Mouse (Mus musculus) CH12.LX (cell line): ENCODE measurements around the gene AI854703. TPM values are rescaled to one million over a fixed set of nuclear protein-coding genes. Genes with fewer than 3 reads are reported as not detected.

Experiments used
- DNase-seq: peaks from one replicate; pipeline ENCODE4 v3.0.0-alpha.2; 2013; ENCODE audit errors: extremely low read depth
- H3K27ac ChIP-seq: 2 replicates; pipeline ENCODE4 v1.5.1; 2012; ENCODE audit warnings: low read depth, mild to moderate bottlenecking, control low read depth, moderate library complexity; ENCODE audit not compliant: insufficient read depth
- H3K27me3 ChIP-seq: replicated peaks from 2 replicates; pipeline ENCODE3; 2012; ENCODE audit warnings: inconsistent platforms
- H3K36me3 ChIP-seq, 2 experiments: replicated peaks in 1 of 2; 2 replicates each; pipeline versions ENCODE3 to v1.6.1; 2012; ENCODE audit warnings: inconsistent platforms in 1 of 2, low read length in 1 of 2, mild to moderate bottlenecking in 1 of 2, mixed read lengths in 1 of 2, moderate library complexity in 1 of 2; ENCODE audit not compliant: control insufficient read depth in 1 of 2, insufficient read depth in 1 of 2
- H3K4me1 ChIP-seq, 2 experiments: 2 replicates each; pipeline ENCODE4 v1.6.1; 2012; ENCODE audit warnings: inconsistent platforms in 1 of 2, moderate library complexity in 1 of 2; ENCODE audit not compliant: insufficient read depth in 2 of 2, control insufficient read depth in 1 of 2
- H3K4me2 ChIP-seq: 2 replicates; pipeline ENCODE4 v1.6.1; 2012; ENCODE audit warnings: low read depth, mild to moderate bottlenecking, control low read depth; ENCODE audit not compliant: poor library complexity, insufficient read depth, severe bottlenecking
- H3K4me3 ChIP-seq, 3 experiments: fragments of 150-350 bp in 1 of 3; sonication (generic) in 1 of 3; replicated peaks in 1 of 3; 2 replicates each; pipeline versions ENCODE3 to v1.5.1; 2011 to 2012; ENCODE audit warnings: low read depth in 2 of 3, low read length in 2 of 3, mild to moderate bottlenecking in 2 of 3, moderate library complexity in 2 of 3, control low read depth in 1 of 3, improper control_type of control experiment in 1 of 3, inconsistent platforms in 1 of 3, mixed read lengths in 1 of 3; ENCODE audit not compliant: poor library complexity in 1 of 3
- H3K79me2 ChIP-seq: replicated peaks from 2 replicates; pipeline ENCODE4 v1.6.1; 2012; ENCODE audit warnings: mild to moderate bottlenecking, moderate library complexity; ENCODE audit not compliant: control insufficient read depth, poor library complexity, insufficient read depth, severe bottlenecking; ENCODE audit errors: extremely low read depth
- H3K9ac ChIP-seq: 2 replicates; pipeline ENCODE4 v1.6.1; 2012; ENCODE audit warnings: low read depth, mild to moderate bottlenecking, control low read depth, moderate library complexity; ENCODE audit not compliant: insufficient read depth
- H3K9me3 ChIP-seq: replicated peaks from 2 replicates; pipeline ENCODE3; 2012; ENCODE audit warnings: low read length, inconsistent platforms, mixed read lengths
- CHD1 ChIP-seq: IDR thresholded peaks from 2 replicates; pipeline ENCODE4 v1.6.1; 2012; ENCODE audit warnings: low read depth, low read length, improper control_type of control experiment, inconsistent platforms
- CHD2 ChIP-seq: IDR thresholded peaks from 2 replicates; pipeline ENCODE4 v1.6.1; 2011; ENCODE audit warnings: low read length, improper control_type of control experiment
- CTCF ChIP-seq, 2 experiments: IDR thresholded peaks in 1 of 2; conservative IDR thresholded peaks in 1 of 2; 2 replicates each; pipeline ENCODE4 v1.5.1; 2011 to 2012; ENCODE audit warnings: low read depth in 2 of 2, low read length in 2 of 2, improper control_type of control experiment in 1 of 2, inconsistent platforms in 1 of 2, mild to moderate bottlenecking in 1 of 2, moderate library complexity in 1 of 2
- E2F4 ChIP-seq: IDR thresholded peaks from 2 replicates; pipeline ENCODE4 v1.6.1; 2011; ENCODE audit warnings: low read depth, low read length, improper control_type of control experiment; ENCODE audit not compliant: insufficient replicate concordance
- ELF1 ChIP-seq: IDR thresholded peaks from 2 replicates; pipeline ENCODE4 v1.6.1; 2014; ENCODE audit warnings: low read depth, mild to moderate bottlenecking, inconsistent platforms, low read length, improper control_type of control experiment
- HCFC1 ChIP-seq: IDR thresholded peaks from 2 replicates; pipeline ENCODE4 v1.6.1; 2012; ENCODE audit warnings: low read depth, mild to moderate bottlenecking, inconsistent platforms, low read length, improper control_type of control experiment
- JUN ChIP-seq: IDR thresholded peaks from 2 replicates; pipeline ENCODE4 v1.6.1; 2011; ENCODE audit warnings: low read depth, mild to moderate bottlenecking, low read length, improper control_type of control experiment, moderate library complexity; ENCODE audit not compliant: insufficient read depth
- JUND ChIP-seq: conservative IDR thresholded peaks from 2 replicates; pipeline ENCODE4 v1.6.1; 2011; ENCODE audit warnings: low read depth, low read length, improper control_type of control experiment
- MEF2A ChIP-seq: IDR thresholded peaks from 2 replicates; pipeline ENCODE4 v1.6.1; 2014; ENCODE audit warnings: low read depth, mild to moderate bottlenecking, inconsistent platforms, low read length, improper control_type of control experiment, borderline replicate concordance
- NELFE ChIP-seq: IDR thresholded peaks from 2 replicates; pipeline ENCODE4 v1.6.1; 2011; ENCODE audit warnings: low read depth, low read length, improper control_type of control experiment
- SIN3A ChIP-seq: IDR thresholded peaks from 2 replicates; pipeline ENCODE4 v1.6.1; 2012; ENCODE audit warnings: low read length, improper control_type of control experiment, inconsistent platforms
- TBP ChIP-seq: conservative IDR thresholded peaks from 2 replicates; pipeline ENCODE4 v1.6.1; 2011; ENCODE audit warnings: low read depth, low read length, improper control_type of control experiment
- USF1 ChIP-seq: IDR thresholded peaks from 2 replicates; pipeline ENCODE4 v1.6.1; 2014; ENCODE audit warnings: low read depth, mild to moderate bottlenecking, inconsistent platforms, low read length, improper control_type of control experiment
- ZC3H11A ChIP-seq: IDR thresholded peaks from 2 replicates; pipeline ENCODE4 v1.6.1; 2012; ENCODE audit warnings: low read depth, mild to moderate bottlenecking, inconsistent platforms, low read length, improper control_type of control experiment
- ZMIZ1 ChIP-seq: IDR thresholded peaks from 2 replicates; pipeline ENCODE4 v1.6.1; 2012; ENCODE audit warnings: low read depth, mild to moderate bottlenecking, inconsistent platforms, low read length, improper control_type of control experiment
- ZNF384 ChIP-seq: IDR thresholded peaks from 2 replicates; pipeline ENCODE4 v1.6.1; 2012; ENCODE audit warnings: low read depth, low read length, improper control_type of control experiment, inconsistent platforms
- dilution Hi-C: fragments of 300-500 bp; cut with MboI; formaldehyde crosslinking; loops from 2 replicates; pipeline ENCODE4 v1.14.3; 2020; ENCODE audit warnings: low sequenced_read_pairs; ENCODE audit not compliant: extremely low pct_unique_long_range_greater_than_20kb, extremely low pct_ligation_motif_present
- in situ Hi-C: fragments of 300-500 bp; cut with MboI; formaldehyde crosslinking; loops from 3 replicates; pipeline ENCODE4 v1.14.3; 2019; ENCODE audit warnings: low sequenced_read_pairs, low pct_ligation_motif_present, low pct_unique_long_range_greater_than_20kb, mixed read lengths
- polyA plus RNA-seq: library from polyadenylated mRNA; unstranded; fragments of >175 nt; gene quantifications from 2 replicates; pipeline ENCODE4 v1.2.1, GENCODE M21; 2012; ENCODE audit warnings: low read depth; ENCODE audit not compliant: insufficient read length
- total RNA-seq, 2 experiments: library from RNA; depleted of rRNA; stranded (reverse); fragments of 300-350 nt in 1 of 2; fragments of >200 nt in 1 of 2; gene quantifications; 2 replicates each; pipeline ENCODE4 v1.2.3; 2012 to 2014

Gene AI854703
- total and polyA plus RNA-seq, 3 experiments = 2.1 to 5.3 (median 4.8) TPM

GRCm38 (mm10) chr6:48596545-48597232 lies 29.9 kb upstream of the AI854703 start:
- no peak overlapping the region for H3K4me2 ChIP-seq
- no peak for TF ChIP-seq HCFC1
- no peak for TF ChIP-seq CTCF (conservative IDR thresholded peaks at IDR 0.05 in 1 of 2, IDR thresholded peaks at IDR 0.05 in 1 of 2; ENCODE audit: low read depth in 2 of 2, low read length in 2 of 2)
- TF ChIP-seq ZC3H11A = no peak
- no peak for TF ChIP-seq CHD2
- no peak for TF ChIP-seq MEF2A
- no peak for TF ChIP-seq ZNF384
- no peak for TF ChIP-seq ELF1
- TF ChIP-seq JUN = no peak
- TF ChIP-seq NELFE = no peak
- no peak for TF ChIP-seq TBP
- no peak overlapping the region for H3K9ac ChIP-seq
- dilution Hi-C loops (no loop called here), in situ Hi-C loops (no loop called here)
- H3K9me3 ChIP-seq = peaks cover 3% of the 10 kb centered on the region
- peaks cover 3 to 37% of the 10 kb centered on the region in 2 experiments; a peak in 3 of 4 replicates for H3K4me1 ChIP-seq
- H3K27me3 ChIP-seq = no peaks in the 10 kb centered on the region
- H3K79me2 ChIP-seq = peaks cover 23% of the 10 kb centered on the region
- no peak overlapping the region for H3K27ac ChIP-seq
- H3K36me3 ChIP-seq = peaks cover 27 to 49% of the 10 kb centered on the region in 2 experiments
- DNase-seq = no peak
- no peak overlapping the region for H3K4me3 ChIP-seq

DNA sequence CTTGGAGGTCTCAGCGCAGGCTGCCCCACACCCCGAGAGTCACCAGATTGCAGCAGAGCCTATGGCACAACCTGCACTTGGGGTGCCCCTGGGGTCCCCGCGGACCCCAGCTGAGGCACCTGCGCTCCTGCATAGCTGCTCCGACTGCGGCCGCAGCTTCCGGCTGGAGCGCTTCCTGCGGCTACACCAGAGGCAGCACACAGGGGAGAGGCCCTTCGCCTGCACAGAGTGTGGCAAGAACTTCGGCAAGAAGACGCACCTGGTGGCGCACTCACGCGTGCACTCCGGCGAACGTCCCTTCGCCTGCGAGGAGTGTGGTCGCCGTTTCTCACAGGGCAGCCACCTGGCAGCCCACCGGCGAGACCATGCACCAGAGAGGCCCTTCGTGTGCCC lies 29.3 kb upstream of the AI854703 start:
- no peak overlapping the region for H3K9ac ChIP-seq
- H3K27me3 ChIP-seq = no peaks in the 10 kb centered on the region
- no peak for TF ChIP-seq ZMIZ1
- TF ChIP-seq USF1 = no peak
- no peak for TF ChIP-seq E2F4
- TF ChIP-seq JUND = no peak
- no peak for TF ChIP-seq SIN3A
- TF ChIP-seq CHD1 = no peak
- H3K79me2 ChIP-seq = peaks cover 23% of the 10 kb centered on the region
- no peak overlapping the region for H3K4me3 ChIP-seq
- H3K9me3 ChIP-seq = peaks cover 3% of the 10 kb centered on the region
- peaks cover 3 to 37% of the 10 kb centered on the region in 2 experiments; a peak in 3 of 4 replicates for H3K4me1 ChIP-seq
- dilution Hi-C loops = no loop called here
- no peak overlapping the region for H3K4me2 ChIP-seq
- H3K36me3 ChIP-seq = peaks cover 27 to 49% of the 10 kb centered on the region in 2 experiments
- H3K27ac ChIP-seq = no peak overlapping the region
- in situ Hi-C loops = no loop called here
- no peak for DNase-seq
